Mouse (Mus musculus) ZHBTc4 (cell line): ENCODE data around the gene Dcst2.

ENCODE experiments used
- DNase-seq: peaks from one replicate; pipeline ENCODE4 v3.0.0-alpha.2; 2011; ENCODE audit warnings: low read depth, low spot score

Gene Dcst2

DNA sequence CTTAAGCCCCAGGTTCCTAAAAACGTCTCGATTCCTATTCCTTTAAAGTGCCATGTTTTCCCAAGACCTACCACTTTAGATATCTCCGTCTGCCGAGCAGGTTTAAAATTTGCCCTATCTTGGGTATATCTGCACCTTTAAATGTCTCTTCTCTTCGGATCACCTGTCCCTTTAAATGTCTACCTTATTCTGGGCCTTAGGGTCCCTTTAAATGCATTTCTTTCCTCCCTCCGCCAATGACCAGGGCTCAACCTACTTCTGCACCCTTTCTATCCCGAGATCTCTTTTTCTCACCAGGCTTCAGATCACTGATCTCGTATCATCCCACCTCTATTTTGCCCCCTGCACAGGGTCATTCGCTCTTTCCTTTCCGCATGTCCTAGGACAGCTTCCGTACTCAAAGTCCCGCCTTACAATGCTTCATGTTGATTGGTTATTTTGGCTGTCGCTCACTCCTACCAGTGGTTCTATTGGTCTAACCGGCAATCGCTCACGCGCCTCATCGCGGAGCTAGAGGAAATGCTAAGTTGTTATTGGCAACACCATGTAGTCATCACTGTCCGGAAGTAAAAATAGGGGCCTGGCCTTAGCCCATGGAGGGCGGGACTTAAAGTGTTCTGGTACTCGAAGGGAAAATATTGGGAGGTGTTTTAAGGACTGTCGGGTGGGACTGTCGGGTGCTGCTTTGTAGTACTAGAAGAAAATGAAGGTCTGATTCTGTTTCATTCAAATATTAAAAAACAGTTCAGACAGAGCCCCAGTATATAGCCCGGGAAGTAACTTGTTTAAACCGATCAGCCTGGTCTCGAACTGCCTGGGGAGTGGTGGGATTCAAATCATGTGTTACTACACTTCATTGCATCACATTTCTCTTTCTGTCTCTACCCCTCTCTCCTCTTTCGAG lies 50.0 kb downstream of the Dcst2 start, which contains the start of gene Flad1:
Gene Flad1 (minus strand): TSS at position 381 of the 904 bp plus-strand sequence.
- peak; percentile 100 for DNase-seq

DNA sequence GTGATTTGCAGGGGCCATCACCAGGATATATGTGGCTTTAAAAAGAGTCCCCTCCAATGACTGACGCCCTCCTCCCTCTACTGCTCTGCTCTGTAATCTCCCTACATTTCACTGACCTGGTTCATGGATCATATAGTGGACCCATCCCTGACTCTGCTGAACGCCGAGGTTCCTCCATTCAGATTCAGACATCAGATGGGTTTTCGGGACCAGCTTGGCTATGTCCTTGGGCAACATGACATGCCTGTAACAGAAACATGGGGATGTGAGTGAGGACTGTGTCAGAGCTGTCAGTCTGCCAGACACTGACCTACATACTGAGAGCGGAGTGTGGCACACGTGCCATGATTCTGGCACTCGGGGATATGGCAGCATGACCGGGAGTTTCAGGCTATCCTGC lies 54.4 kb downstream of the Dcst2 start:
- DNase-seq = no peak

DNA sequence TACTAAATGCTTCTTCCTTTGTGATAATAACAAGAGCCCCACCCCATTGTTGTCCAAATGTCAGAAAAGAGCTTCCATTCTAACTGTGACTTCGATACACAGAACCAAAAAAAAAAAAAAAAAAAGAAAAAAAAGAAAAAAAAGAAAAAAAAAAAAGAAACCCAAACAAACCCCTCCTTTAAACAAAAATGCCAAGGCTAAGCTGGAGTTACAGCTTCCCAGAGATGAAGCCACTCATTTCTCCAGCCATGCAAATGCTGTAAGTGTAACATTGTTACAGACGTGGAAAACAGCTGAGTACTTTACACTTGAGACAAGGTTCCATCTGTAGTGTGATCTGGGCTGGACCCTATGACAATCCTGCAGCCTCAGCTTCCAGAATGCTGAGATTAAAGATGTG lies 55.4 kb downstream of the Dcst2 start:
- no peak for DNase-seq

DNA sequence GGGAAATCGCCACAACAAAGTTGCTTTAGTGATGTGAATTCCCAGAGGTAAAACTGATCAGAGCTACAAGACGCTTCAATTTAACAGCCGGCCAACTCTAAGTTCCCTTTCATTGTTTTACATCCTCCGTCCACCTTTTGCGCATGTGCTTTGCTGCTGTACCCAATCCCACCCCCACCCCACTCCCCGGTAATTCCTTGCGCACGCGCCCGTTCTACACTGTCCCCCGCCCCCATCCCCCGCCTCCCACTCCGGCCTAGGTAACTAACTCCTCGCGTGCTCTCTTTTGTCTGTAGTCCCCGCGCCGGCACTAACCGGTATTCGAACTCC lies 56.0 kb downstream of the Dcst2 start:
- no peak for DNase-seq

DNA sequence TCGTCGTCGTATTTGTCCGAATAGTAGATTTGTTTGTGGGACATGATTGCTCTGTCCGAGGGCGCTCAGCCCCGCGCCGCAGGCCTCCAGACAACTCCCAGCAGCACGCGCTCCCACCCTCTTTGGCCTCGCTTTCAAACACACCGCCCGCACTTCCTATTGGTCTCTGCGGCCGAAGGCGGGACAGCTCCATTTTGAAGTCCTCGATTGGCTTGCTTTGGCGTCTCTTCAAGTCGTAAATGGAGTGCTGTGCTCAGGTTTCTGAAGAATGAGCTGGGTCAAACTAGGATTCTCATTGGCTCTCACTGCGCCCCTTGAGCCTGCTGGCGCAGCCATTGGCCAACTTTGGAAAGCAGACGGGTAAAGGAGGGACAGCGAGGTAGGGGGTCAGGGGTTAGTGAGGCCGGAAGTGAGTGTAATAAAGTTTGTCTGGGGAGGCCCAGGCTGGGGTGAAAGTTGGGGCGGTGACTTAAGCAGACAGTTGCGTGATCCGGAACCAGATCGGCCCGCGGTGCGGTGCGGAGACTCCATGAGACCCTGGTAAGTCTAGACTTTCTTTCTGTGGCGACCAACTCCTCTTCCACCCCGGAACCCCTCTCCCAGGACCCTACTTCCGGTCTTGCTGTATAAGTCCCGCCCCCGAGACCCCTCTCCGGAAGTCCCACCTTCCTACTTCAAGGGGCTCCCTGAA lies 56.5 kb downstream of the Dcst2 start, which contains the start of the genes Cks1b and Shc1:
Gene Cks1b (minus strand): TSS at position 214 of the 691 bp plus-strand sequence.
Gene Shc1 (plus strand): TSS at position 274 of the 691 bp plus-strand sequence.
- DNase-seq = peak; percentile 100

DNA sequence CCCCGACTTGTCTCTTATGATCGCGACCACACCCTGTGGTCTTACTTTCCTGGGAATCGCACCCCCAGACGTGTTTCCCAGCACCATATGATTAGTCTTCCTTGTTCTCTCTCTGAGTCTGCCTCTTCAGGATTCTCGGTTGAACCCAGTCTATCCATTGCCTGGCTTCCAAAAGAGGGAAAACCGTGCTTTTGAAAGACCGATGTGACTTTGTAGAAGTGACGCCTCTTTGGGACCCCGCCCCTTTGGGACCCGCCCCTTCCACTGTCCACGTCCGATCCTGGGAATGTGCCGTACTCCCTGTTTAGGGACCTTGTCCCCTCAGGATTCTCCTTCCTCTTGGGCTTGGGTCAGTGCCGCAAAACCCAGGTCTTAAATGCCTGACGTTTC lies 57.1 kb downstream of the Dcst2 start:
- peak; percentile 89 for DNase-seq

DNA sequence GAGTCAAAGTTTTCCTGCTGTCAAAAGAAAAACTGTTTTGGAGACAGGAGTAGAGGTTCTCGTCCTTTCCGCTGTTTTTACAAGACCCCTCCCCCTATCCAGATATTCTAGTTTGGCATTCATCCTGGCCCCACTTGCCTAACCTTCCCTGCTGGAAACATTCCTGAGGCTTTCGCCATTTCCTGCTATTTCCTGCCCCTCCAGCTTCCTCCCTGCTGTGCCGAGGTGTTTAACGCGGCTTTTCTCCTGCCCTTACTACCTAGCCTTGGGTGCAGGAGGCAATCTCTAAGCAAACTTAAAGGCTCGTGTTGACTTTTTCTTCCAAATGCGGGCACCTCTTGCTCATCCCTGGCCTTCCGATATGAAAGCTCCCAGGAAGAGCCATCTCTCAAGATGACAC lies 57.8 kb downstream of the Dcst2 start:
- DNase-seq = peak; percentile 90

DNA sequence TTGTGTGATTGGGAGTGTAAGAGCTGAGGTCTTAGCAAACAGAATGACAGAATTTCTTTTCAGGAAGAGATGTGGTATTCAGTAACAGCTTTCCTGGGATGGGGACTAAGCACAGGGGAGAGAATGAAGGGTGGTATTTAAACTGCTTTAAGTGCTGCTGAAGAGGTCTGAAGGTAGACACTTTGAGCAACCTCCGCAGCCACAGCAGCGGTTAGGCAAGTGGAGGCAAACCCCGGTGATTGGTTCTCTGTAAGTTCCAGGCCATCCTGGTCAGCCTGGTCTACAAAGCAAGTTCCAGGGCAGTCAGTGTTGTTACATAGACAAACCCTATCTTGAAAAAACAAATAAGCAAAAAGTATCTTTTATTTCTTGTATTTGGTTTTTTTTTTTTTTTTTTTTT lies 58.2 kb downstream of the Dcst2 start:
- DNase-seq = no peak

DNA sequence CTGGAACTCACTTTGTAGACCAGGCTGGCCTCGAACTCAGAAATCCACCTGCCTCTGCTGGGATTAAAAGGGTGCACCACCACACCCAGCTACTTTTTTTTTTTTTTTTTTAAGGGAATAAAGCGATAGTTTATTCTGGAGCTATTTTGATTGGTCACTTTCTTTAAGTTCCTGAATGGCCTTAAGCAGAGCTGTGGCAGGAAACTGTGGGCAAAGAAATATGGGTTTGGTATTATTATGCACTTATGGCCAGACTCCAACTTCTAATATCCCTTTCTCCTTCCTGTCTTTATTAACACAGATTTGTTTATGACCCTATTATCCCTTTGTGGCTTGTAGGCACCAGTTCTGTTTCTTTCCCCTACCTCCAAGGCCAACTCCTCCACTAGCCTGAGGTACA lies 58.6 kb downstream of the Dcst2 start:
- DNase-seq = no peak

DNA sequence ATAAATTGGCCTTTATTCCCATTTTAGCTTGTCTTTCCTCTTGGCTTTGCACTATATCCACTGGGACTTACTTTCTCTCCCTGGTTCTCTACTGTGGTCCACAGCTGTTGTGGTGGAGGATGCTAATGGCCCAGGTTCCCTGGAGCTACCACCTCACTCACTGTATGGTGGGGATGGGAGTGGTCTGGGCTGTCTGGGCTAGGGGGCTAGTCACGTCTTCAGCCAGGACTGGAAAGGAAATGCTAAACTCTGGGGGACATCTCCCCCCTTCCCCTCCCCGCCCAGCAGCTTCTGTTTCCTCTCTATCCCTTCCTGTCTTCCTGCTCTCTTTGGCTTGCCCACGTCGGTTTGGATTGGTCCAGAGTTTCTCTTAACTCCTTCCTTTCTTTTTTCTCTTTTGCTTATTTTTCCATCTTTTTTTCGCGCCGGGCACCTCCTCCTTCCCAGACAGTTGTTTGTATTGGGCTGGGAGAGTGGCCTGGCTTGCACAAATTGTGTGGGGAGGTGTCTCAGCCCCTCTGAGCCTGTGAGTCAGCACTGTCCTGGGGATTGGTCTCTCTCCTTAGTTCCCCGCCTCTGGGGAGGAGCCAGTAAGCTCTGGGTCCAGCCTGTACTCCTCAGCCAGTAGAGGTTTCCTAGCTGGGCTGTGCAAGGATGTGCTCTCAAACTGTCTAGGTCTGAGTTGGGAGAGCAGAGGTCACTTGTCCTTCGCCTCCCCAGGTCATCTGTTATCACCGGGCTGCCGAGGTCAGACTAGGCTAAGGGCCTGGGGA lies 59.4 kb downstream of the Dcst2 start:
- DNase-seq = peak; percentile 89

DNA sequence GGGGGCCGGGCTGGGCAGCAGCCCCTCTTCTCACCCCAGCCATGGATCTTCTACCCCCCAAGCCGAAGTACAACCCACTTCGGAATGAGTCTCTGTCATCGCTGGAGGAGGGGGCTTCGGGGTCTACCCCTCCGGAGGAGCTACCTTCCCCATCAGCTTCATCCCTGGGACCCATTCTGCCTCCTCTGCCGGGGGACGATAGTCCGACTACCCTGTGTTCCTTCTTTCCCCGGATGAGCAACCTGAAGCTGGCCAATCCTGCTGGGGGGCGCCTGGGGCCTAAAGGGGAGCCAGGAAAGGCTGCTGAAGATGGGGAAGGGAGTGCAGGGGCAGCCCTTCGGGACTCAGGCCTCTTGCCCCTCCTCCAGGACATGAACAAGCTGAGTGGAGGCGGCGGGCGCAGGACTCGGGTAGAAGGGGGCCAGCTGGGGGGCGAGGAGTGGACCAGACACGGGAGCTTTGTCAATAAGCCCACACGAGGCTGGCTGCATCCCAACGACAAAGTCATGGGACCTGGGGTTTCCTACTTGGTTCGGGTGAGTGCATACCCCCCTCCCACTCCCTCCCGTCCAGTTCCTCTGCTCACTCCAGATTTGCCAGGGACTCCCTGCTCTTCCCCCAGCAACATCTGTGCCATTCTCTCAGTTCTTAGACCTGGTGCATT lies 60.2 kb downstream of the Dcst2 start:
- DNase-seq = no peak

DNA sequence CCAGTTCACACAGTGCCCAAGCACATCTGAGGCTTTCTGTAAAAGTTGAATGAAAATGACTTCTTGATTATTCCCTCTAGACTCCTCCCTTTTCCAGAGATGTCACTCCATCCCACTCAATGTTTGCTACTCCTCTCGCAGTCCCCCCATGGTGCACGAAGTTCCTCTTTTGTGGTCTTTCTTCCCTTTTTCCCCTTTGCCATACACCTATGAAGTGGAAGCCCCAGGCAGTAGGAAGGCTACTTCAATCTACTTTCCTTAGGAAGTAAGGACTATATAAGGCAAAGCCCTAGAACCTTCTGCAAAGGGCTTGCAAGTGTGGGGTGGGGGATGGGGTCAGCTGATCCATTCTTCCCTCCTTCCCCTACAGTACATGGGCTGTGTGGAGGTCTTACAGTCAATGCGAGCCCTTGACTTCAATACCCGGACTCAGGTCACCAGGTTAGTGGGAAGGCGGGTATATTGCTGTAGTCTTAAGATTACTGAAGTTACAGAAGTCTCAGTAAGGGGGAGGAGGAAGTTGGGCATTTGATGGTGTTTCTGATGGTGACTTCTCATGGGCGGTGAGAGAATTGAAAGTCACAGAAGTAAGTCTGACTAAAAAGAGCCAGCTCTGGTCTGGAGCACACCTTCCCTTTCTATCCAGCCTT lies 60.9 kb downstream of the Dcst2 start:
- DNase-seq = no peak

DNA sequence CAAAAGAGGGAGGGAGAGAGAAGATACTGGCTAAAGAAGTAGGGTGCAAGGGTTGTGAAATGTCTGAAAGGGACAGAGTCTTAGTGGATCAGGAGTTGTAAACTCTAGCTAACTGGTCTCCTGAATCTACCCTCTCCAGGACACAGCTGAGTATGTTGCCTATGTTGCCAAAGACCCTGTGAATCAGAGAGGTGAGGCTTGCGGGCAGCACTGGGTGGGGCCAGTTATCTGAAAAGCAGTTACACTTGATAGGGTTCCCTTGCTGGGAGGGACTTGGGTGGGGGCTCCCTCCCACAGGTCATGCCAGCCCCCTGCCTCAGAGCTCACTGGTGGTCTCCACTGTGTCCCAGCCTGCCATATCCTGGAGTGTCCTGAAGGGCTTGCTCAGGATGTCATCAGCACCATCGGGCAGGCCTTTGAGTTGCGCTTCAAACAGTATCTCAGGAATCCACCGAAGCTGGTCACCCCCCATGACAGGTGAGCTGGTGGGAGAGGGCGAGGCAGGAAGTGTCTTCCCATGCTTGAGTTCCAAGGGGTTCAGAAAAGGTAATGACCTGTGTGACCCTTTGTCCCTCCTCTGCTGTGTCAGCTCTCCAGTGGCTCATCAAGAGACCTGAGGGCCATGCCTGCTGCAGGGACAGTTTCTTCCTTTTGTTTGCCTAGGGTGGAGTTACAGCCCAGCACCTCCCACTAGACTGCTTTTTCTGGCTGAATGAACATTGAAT lies 62.8 kb downstream of the Dcst2 start:
- no peak for DNase-seq

DNA sequence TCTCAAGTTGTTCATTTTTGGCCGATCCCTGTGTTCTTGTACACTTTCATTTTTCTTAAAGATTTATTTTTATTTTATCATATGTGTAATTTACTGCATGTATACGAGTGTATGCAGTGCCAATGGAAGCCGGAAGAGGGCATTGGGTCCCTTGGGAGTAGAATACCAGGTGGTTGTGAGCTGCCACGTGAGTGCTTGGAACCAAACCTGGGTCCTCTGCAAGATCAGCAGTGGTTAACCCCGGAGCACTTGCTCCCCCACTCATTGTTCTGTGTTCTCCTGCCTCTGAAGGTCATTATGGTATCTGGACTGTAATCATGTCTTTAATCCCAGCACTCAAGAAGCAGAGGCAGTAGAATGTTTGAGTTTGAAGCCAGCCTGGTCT lies 63.4 kb downstream of the Dcst2 start:
- DNase-seq = peak; percentile 60

DNA sequence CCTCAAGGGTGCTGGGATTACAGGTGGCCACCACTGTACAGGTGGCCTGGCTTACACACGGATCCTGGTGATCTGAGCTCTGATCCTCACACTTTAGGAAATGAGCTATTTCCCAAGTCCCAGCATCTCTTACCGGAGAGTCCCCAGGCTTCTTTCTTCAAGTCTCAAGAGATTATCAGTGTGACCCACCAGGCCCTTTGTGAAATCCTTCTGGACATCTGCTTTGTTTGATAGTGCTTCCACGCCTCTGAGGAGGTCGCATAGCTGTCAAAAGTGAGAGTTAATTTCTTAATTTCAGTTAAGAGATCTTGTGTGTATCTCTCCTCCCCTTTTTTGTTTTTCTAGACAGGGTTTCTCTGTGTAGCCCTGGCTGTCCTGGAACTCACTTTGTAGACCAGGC lies 64.1 kb downstream of the Dcst2 start:
- peak; percentile 47 for DNase-seq
